Mouse (Mus musculus) forebrain, embryonic 12.5 days (tissue): Measurements from ENCODE around the gene Prap1. TPM values are rescaled to one million over a fixed set of nuclear protein-coding genes. Genes with fewer than 3 reads are reported as not detected.

Experiments used
- ATAC-seq: fragments of 200-750 bp; cut with Nextera tagmentation; 2 replicates; pipeline ENCODE4 v1.8.0; 2017; ENCODE audit warnings: moderate TSS enrichment; ENCODE audit not compliant: low FRiP score
- H3K27ac ChIP-seq: fragments of 300-500 bp; sonication (generic); 2 replicates; pipeline ENCODE4 v1.5.1; 2016; ENCODE audit warnings: mild to moderate bottlenecking
- H3K27me3 ChIP-seq: fragments of 300-500 bp; sonication (generic); 2 replicates; pipeline ENCODE4 v1.6.1; 2016; ENCODE audit warnings: mild to moderate bottlenecking
- H3K36me3 ChIP-seq: fragments of 300-500 bp; sonication (generic); replicated peaks from 2 replicates; pipeline ENCODE4 v1.6.1; 2016; ENCODE audit warnings: mild to moderate bottlenecking
- H3K4me1 ChIP-seq: fragments of 300-500 bp; sonication (generic); 2 replicates; pipeline ENCODE4 v1.6.1; 2016
- H3K4me2 ChIP-seq: fragments of 300-500 bp; sonication (generic); 2 replicates; pipeline ENCODE4 v1.6.1; 2016; ENCODE audit warnings: mild to moderate bottlenecking, moderate library complexity
- H3K4me3 ChIP-seq: fragments of 300-500 bp; sonication (generic); replicated peaks from 2 replicates; pipeline ENCODE4 v1.5.1; 2016; ENCODE audit warnings: mild to moderate bottlenecking
- H3K9ac ChIP-seq: fragments of 300-500 bp; sonication (generic); 2 replicates; pipeline ENCODE4 v1.6.1; 2016; ENCODE audit warnings: mild to moderate bottlenecking
- H3K9me3 ChIP-seq: fragments of 300-500 bp; sonication (generic); 2 replicates; pipeline ENCODE4 v1.6.1; 2016
- WGBS: fragments of 180-500 bp; shearing (Covaris S2); methylation state at CpG from one replicate; pipeline ENCODE4 v1.1.7; 2016; 5-methylcytosine and 5-hydroxymethylcytosine counted together
- polyA plus RNA-seq: library from polyadenylated mRNA; unstranded; fragments of >200 nt; fragmentation: Nextera tagmentation; extraction: Ambion mirVana; gene quantifications from 2 replicates; pipeline ENCODE4 v1.2.1, GENCODE M21; 2016

Prap1 gene
- polyA plus RNA-seq, 1 experiment from 2014 or later: not detected

DNA sequence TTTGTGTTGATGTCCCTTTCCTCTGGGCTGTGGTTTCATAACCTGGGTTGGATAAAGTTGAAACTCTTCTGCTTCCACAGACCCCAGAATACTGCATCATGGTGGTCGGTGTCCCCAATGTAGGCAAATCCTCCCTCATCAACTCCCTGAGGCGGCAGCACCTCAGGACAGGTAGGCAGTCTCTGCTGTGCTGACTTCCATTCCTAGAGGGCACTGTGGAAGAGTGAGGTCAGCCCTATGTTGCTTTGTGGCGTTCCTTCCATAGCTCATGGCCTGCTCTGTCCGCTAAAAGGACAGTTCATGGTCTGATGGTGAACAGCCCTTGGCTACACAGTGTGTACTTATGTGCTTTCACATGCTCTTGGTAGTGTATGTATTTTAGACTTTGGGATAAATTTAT, 51.4 kb downstream of the Prap1 start:
- no peak overlapping the region for H3K27ac ChIP-seq
- no peaks in the 10 kb centered on the region for H3K9me3 ChIP-seq
- WGBS: 84% methylated on average over 4 of the region's 4 CpGs

More for the DNA sequence above, 51.4 kb downstream of the Prap1 start:
- ATAC-seq: no peak
- H3K36me3 ChIP-seq: no peaks in the 10 kb centered on the region; the same call in none of the 2 replicates
- H3K4me3 ChIP-seq: no peak overlapping the region
- H3K9ac ChIP-seq: no peak overlapping the region
- H3K4me2 ChIP-seq: no peak overlapping the region
- H3K4me1 ChIP-seq: no peaks in the 10 kb centered on the region
- no peaks in the 10 kb centered on the region for H3K27me3 ChIP-seq

Other genes starting within 250 kb of the Prap1 start
- 1.2 and 1.3 TPM in 2 replicates for gene Kndc1, start 198.7 kb upstream of the Prap1 start, polyA plus RNA-seq
- gene Utf1, start 149.6 kb upstream of the Prap1 start, polyA plus RNA-seq: not detected in 2 replicates
- 0.64 and 0.74 TPM in 2 replicates for gene 6430531B16Rik, start 114.6 kb upstream of the Prap1 start, polyA plus RNA-seq
- 3.2 and 3.6 TPM in 2 replicates for gene Adam8, start 100.8 kb upstream of the Prap1 start, polyA plus RNA-seq
- 47.2 and 56.2 TPM in 2 replicates for gene Zfp511, start 57.0 kb upstream of the Prap1 start, polyA plus RNA-seq
- gene Tubgcp2, start 56.7 kb upstream of the Prap1 start, polyA plus RNA-seq: 75.6 and 84.8 TPM in 2 replicates
- gene Msx3, start 44.3 kb upstream of the Prap1 start, polyA plus RNA-seq: 2.3 and 3.1 TPM in 2 replicates
- gene Caly, start 10.8 kb upstream of the Prap1 start, polyA plus RNA-seq: 21.5 and 22.3 TPM in 2 replicates
- gene Fuom, start 9.0 kb downstream of the Prap1 start, polyA plus RNA-seq: 17.4 and 17.9 TPM in 2 replicates
- 9.3 and 11.1 TPM in 2 replicates for gene Paox, start 22.4 kb downstream of the Prap1 start, polyA plus RNA-seq
- 136 and 137 TPM in 2 replicates for gene Echs1, start 23.1 kb downstream of the Prap1 start, polyA plus RNA-seq
- 28.2 and 28.9 TPM in 2 replicates for gene Mtg1, start 44.2 kb downstream of the Prap1 start, polyA plus RNA-seq
- gene Sprn, start 61.5 kb downstream of the Prap1 start, polyA plus RNA-seq: 1.8 and 1.9 TPM in 2 replicates
- not detected in 2 replicates for gene Olfr522, start 71.4 kb downstream of the Prap1 start, polyA plus RNA-seq
- 0.05 TPM in 1 of 2 replicates, not detected in the other for gene Olfr523, start 79.8 kb downstream of the Prap1 start, polyA plus RNA-seq
- gene Olfr524, start 112.6 kb downstream of the Prap1 start, polyA plus RNA-seq: not detected in 2 replicates
- 0.11 TPM in 1 of 2 replicates, not detected in the other for gene Cd163l1, start 124.9 kb downstream of the Prap1 start, polyA plus RNA-seq
- not detected in 2 replicates for gene 5830411N06Rik, start 153.9 kb downstream of the Prap1 start, polyA plus RNA-seq
- gene Olfr525, start 227.5 kb downstream of the Prap1 start, polyA plus RNA-seq: not detected in 2 replicates
- gene Olfr527, start 240.6 kb downstream of the Prap1 start, polyA plus RNA-seq: not detected in 2 replicates